Mouse (Mus musculus) embryonic facial prominence, embryonic 10.5 days (tissue): ENCODE results near the gene Rph3al. TPM values are rescaled to one million over a fixed set of nuclear protein-coding genes. Genes with fewer than 3 reads are reported as not detected.

Experiments used
- DNase-seq: peaks from one replicate; pipeline ENCODE4 v3.0.0-alpha.2; 2017; ENCODE audit warnings: low spot score
- H3K27ac ChIP-seq: fragments of 300-500 bp; sonication (generic); replicated peaks from 2 replicates; pipeline ENCODE4 v1.5.1; 2016; ENCODE audit warnings: mild to moderate bottlenecking
- H3K27me3 ChIP-seq: fragments of 300-500 bp; sonication (generic); replicated peaks from 2 replicates; pipeline ENCODE4 v1.6.1; 2016; ENCODE audit warnings: low read depth, mild to moderate bottlenecking; ENCODE audit not compliant: poor library complexity, severe bottlenecking
- H3K36me3 ChIP-seq: fragments of 300-500 bp; sonication (generic); replicated peaks from 2 replicates; pipeline ENCODE4 v1.6.1; 2016; ENCODE audit warnings: mild to moderate bottlenecking, moderate library complexity
- H3K4me1 ChIP-seq: fragments of 300-500 bp; sonication (generic); 2 replicates; pipeline ENCODE4 v1.6.1; 2016
- H3K4me3 ChIP-seq: fragments of 300-500 bp; sonication (generic); 2 replicates; pipeline ENCODE4 v1.5.1; 2016; ENCODE audit warnings: mild to moderate bottlenecking, moderate library complexity
- H3K9me3 ChIP-seq: fragments of 300-500 bp; sonication (generic); 2 replicates; pipeline ENCODE4 v1.6.1; 2016; ENCODE audit warnings: mild to moderate bottlenecking
- WGBS: fragments of 180-500 bp; shearing (Covaris S2); methylation state at CpG from one replicate; pipeline ENCODE4 v1.1.7; 2016; 5-methylcytosine and 5-hydroxymethylcytosine counted together
- polyA plus RNA-seq: library from polyadenylated mRNA; unstranded; fragments of >200 nt; fragmentation: Nextera tagmentation; extraction: Ambion mirVana; gene quantifications from 2 replicates; pipeline ENCODE4 v1.2.1, GENCODE M21; 2016

Rph3al gene
- polyA plus RNA-seq, 1 experiment from 2014 or later: 3.5 TPM

DNA sequence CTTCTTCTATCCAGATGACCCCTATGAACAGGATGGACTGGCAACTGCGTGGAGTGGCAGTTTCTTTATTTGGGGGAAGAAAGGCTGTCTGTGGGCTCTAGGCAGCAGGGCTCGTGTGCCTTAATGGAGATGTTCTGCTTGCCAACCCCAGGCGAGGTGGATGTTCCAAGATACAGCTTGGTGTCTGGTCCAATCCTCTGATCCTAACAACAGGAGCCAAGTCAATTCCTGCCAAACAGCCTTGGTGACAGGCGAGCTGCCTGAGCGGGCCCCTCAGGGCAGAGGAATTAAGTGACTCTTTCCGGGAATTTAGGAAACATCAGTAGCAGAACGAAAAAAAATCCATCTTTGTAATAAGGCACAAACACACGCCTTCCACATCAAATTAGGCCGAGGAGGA, 38.6 kb downstream of the Rph3al start:
- no peak for DNase-seq
- no peak overlapping the region for H3K27ac ChIP-seq
- H3K4me3 ChIP-seq: no peak overlapping the region
- H3K27me3 ChIP-seq: peaks cover 5% of the 10 kb centered on the region; the same call in 1 of the 2 replicates
- H3K9me3 ChIP-seq: no peaks in the 10 kb centered on the region
- no peaks in the 10 kb centered on the region for H3K36me3 ChIP-seq
- H3K4me1 ChIP-seq: peaks cover 38% of the 10 kb centered on the region
- WGBS: 43% methylated on average over 9 of the region's 9 CpGs

DNA sequence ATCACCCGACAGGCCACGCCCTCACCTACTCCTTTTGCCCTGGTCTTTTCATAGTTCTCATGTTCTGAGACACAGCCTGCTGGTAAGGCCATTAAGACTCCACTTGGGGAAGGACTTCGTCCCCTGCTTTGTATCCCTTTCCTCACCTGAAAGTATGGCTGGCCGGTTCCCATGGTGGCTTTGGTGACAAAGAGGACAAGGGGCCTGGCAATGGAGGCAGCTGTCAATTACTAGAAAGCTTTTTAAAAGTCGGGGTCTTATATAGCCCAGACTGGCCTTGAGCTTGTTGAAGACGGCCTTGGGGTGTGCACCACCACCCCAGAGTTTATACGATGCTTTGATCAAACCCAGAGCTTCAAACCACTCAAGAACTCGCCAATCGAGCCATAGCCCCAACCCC, 39.7 kb downstream of the Rph3al start:
- whole genome bisulfite sequencing: 89% methylated on average over 9 of the region's 9 CpGs
- no peak overlapping the region for H3K4me3 ChIP-seq
- no peak for DNase-seq
- H3K4me1 ChIP-seq: peaks cover 41% of the 10 kb centered on the region
- no peaks in the 10 kb centered on the region for H3K9me3 ChIP-seq
- H3K27ac ChIP-seq: no peak overlapping the region
- H3K27me3 ChIP-seq: peaks cover 5% of the 10 kb centered on the region; the same call in 1 of the 2 replicates
- H3K36me3 ChIP-seq: no peaks in the 10 kb centered on the region

GRCm38 (mm10) chr11:75894791-75895420, 43.3 kb downstream of the Rph3al start:
- no peak overlapping the region for H3K4me3 ChIP-seq
- 0 out of 2 replicates have a peak overlapping the region, but pooled peaks have one; percentile 30 for H3K27ac ChIP-seq
- H3K4me1 ChIP-seq: peaks cover 30% of the 10 kb centered on the region
- no peaks in the 10 kb centered on the region for H3K36me3 ChIP-seq
- H3K27me3 ChIP-seq: no peaks in the 10 kb centered on the region
- DNase-seq: no peak
- H3K9me3 ChIP-seq: no peaks in the 10 kb centered on the region
- WGBS: 76% methylated on average over 12 of the region's 12 CpGs

DNA sequence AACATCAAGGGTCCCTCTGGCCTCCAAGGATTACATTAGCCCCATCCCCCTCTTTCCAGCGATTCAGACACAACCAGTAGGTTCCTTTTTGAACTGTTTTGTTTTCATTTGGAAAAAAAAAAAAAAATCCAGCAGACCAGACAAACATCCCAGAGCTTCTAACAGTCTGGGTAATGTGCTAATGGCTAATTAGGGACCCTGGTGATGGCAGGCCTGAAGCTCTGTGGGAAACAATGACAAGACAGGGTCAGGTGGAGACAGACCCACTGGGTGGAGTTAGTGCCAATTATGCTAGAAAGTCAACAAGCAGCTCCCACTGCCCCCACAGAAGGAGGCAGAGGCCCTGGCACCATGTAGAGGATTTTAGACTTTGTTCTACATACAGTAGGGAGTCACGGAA, 44.3 kb downstream of the Rph3al start:
- Histone ChIP-seq H3K4me1 (peaks cover 21% of the 10 kb centered on the region), H3K4me3 (no peak overlapping the region), H3K36me3 (no peaks in the 10 kb centered on the region), H3K27me3 (no peaks in the 10 kb centered on the region), H3K9me3 (no peaks in the 10 kb centered on the region), H3K27ac (no peak overlapping the region)
- DNase-seq: no peak
- WGBS: 66% methylated on average over 2 of the region's 2 CpGs

- no peaks in the 10 kb centered on the region for H3K27me3 ChIP-seq
- 85% methylated on average over 3 of the region's 3 CpGs for WGBS
- no peak overlapping the region for H3K4me3 ChIP-seq
- H3K36me3 ChIP-seq: no peaks in the 10 kb centered on the region
- no peaks in the 10 kb centered on the region for H3K9me3 ChIP-seq
- DNase-seq: no peak
- H3K27ac ChIP-seq: no peak overlapping the region
- H3K4me1 ChIP-seq: no peaks in the 10 kb centered on the region
Observed at GRCm38 (mm10) chr11:75887349-75887748, 50.9 kb downstream of the Rph3al start.

GRCm38 (mm10) chr11:75881234-75881633, 57.0 kb downstream of the Rph3al start:
- H3K9me3 ChIP-seq: no peaks in the 10 kb centered on the region
- no peak for DNase-seq
- H3K27me3 ChIP-seq: no peaks in the 10 kb centered on the region; the same call in 1 of the 2 replicates
- H3K36me3 ChIP-seq: no peaks in the 10 kb centered on the region
- WGBS: 88% methylated on average over 3 of the region's 3 CpGs
- no peak overlapping the region for H3K4me3 ChIP-seq
- no peak overlapping the region for H3K27ac ChIP-seq
- peaks cover 6% of the 10 kb centered on the region for H3K4me1 ChIP-seq

GRCm38 (mm10) chr11:75880064-75880463, 58.2 kb downstream of the Rph3al start:
- H3K27ac ChIP-seq: no peak overlapping the region
- no peak for DNase-seq
- no peaks in the 10 kb centered on the region; the same call in 1 of the 2 replicates for H3K27me3 ChIP-seq
- WGBS: 83% methylated on average over 8 of the region's 8 CpGs
- no peaks in the 10 kb centered on the region for H3K9me3 ChIP-seq
- peaks cover 12% of the 10 kb centered on the region for H3K4me1 ChIP-seq
- H3K4me3 ChIP-seq: no peak overlapping the region
- H3K36me3 ChIP-seq: no peaks in the 10 kb centered on the region

DNA sequence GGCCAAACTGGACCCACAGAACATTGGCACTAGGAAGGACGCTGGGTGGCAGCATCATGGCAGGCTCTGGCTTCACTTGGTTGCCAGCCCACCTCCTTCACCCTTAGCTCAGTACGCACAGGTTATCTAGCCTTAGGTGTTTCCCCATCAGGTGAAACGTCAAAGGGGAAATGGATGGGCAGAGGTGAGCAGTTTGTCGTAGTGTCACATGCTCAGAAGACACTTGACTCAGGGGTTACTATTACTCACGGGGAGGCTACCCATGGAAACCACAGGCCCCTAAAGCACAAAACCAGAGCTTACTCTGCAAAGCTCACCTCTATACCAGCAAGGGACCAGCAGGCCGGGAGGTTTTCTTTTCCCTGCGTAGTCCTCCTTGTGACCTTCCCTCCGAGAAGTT, 59.8 kb downstream of the Rph3al start:
- H3K36me3 ChIP-seq: no peaks in the 10 kb centered on the region
- H3K27me3 ChIP-seq: no peaks in the 10 kb centered on the region; the same call in 1 of the 2 replicates
- H3K4me1 ChIP-seq: peaks cover 12% of the 10 kb centered on the region
- no peak overlapping the region for H3K4me3 ChIP-seq
- no peak for DNase-seq
- 87% methylated on average over 8 of the region's 8 CpGs for WGBS
- no peak overlapping the region for H3K27ac ChIP-seq
- no peaks in the 10 kb centered on the region for H3K9me3 ChIP-seq

DNA sequence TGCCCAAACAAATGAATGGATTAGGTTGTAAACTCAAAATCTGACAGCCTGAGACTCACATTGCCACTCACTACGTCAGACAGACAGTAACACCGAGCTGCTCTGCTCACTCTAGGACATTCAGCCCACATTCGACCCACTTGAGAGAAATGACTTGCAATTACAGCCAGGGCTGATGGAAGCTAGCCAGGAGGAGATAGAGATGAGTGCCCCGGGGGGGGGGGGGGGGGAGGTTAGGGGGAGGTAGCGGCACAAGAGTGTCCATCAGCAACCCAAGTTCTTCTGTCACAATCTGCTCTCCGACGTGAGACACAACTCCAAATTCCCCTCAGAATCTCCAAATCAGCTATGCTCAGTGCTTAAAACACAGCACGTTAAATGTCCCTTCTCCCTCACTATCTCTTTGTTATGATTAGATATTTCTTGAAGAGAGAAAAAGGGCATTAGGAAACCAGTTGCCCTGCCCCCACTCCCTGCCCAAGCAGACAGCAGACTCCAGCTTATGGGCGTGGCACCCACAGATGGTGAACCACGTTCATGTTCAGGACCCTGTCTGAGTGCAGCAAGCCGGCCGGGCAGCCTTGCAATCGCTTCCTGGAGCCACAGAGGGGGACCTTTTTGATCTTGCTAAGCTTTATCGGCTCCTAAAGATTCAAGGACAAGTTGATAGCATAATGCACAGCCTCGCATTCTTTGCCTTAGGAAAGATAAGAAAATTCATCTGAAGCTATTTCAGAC, 62.0 kb downstream of the Rph3al start:
- Histone ChIP-seq H3K27me3 (no peaks in the 10 kb centered on the region; the same call in 1 of the 2 replicates), H3K36me3 (no peaks in the 10 kb centered on the region), H3K27ac (no peak overlapping the region), H3K4me1 (peaks cover 12% of the 10 kb centered on the region), H3K4me3 (no peak overlapping the region), H3K9me3 (no peaks in the 10 kb centered on the region)
- 59% methylated on average over 15 of the region's 15 CpGs for WGBS
- no peak for DNase-seq

- no peak for DNase-seq
- WGBS: 85% methylated on average over 1 of the region's 1 CpGs
- no peaks in the 10 kb centered on the region for H3K9me3 ChIP-seq
- H3K27ac ChIP-seq: no peak overlapping the region
- H3K4me1 ChIP-seq: peaks cover 26% of the 10 kb centered on the region
- H3K36me3 ChIP-seq: no peaks in the 10 kb centered on the region
- peaks cover 8% of the 10 kb centered on the region; the same call in 1 of the 2 replicates for H3K27me3 ChIP-seq
- no peak overlapping the region for H3K4me3 ChIP-seq
Observed at GRCm38 (mm10) chr11:75871688-75872087, 66.5 kb downstream of the Rph3al start.

DNA sequence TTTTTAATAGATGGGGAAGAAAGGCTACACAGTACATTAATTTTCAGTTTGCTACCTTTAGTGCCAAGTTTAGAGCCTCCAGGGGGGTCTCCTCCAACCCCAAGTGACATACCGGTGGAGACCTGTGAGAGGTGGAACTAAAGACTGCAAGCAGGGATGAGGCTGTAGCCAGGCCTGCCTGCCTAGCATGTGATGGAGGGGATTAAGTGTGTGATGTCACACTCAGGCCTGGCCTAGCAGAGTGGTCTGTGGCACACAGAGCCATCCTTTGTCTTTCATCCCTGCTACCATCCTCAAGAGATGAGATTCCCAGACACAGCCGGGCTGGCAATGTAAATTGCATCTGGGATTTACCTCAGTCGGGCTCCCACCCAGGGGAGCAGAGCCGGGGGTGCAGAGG, 67.3 kb downstream of the Rph3al start:
- Histone ChIP-seq H3K9me3 (no peaks in the 10 kb centered on the region), H3K4me1 (peaks cover 26% of the 10 kb centered on the region), H3K27ac (0 out of 2 replicates have a peak overlapping the region, but pooled peaks have one; percentile 16), H3K27me3 (peaks cover 8% of the 10 kb centered on the region; the same call in 1 of the 2 replicates), H3K36me3 (no peaks in the 10 kb centered on the region), H3K4me3 (no peak overlapping the region)
- WGBS: 45% methylated on average over 4 of the region's 4 CpGs
- DNase-seq: no peak

DNA sequence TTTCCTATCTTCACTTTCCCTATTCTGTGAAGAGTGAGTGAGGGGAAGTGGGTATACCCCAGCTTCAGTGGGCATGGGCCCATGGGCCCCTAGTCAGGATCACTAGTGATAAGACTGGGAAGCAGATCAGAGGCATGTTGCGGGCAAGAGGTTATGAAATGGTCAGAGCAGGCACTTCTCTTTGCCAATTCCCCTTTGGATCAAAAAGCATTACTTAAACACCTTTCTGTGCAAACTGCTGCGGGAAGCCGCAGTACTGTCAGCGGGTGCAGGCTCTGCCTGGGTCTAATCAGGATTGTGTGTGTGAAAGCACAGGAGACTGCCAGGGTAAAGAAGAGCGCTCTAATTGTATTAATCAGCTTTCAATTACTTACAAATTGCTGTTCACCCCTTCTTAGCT, 67.8 kb downstream of the Rph3al start:
- Histone ChIP-seq H3K4me1 (peaks cover 29% of the 10 kb centered on the region), H3K27me3 (peaks cover 12% of the 10 kb centered on the region; the same call in 1 of the 2 replicates), H3K36me3 (no peaks in the 10 kb centered on the region), H3K9me3 (no peaks in the 10 kb centered on the region), H3K27ac (no peak overlapping the region), H3K4me3 (no peak overlapping the region)
- DNase-seq: no peak
- 70% methylated on average over 5 of the region's 5 CpGs for WGBS

DNA sequence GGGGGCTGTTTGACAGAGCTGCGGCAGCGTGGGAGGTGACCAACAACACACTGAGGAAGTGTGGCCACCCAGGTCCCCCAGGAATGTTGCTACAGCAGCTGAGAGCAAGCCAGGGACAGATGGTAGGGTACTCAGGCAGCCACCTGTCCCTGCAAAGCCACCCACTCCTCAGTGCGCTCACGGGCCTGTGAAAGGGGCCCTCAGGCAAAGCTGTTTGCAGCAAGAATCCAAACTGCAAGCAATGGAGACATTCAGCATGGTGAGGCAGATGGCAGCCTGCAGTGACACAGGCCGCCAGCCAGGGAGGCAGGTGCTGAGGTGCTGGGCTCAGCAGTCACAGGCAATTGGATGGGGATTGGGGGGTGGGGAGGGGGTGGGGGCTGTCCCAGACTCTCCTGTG, 68.3 kb downstream of the Rph3al start:
- Histone ChIP-seq H3K27ac (0 out of 2 replicates have a peak overlapping the region, but pooled peaks have one; percentile 40), H3K4me3 (no peak overlapping the region), H3K27me3 (peaks cover 12% of the 10 kb centered on the region; the same call in 1 of the 2 replicates), H3K4me1 (peaks cover 34% of the 10 kb centered on the region), H3K36me3 (no peaks in the 10 kb centered on the region), H3K9me3 (no peaks in the 10 kb centered on the region)
- DNase-seq: no peak
- 59% methylated on average over 5 of the region's 5 CpGs for WGBS
